Mouse (Mus musculus): ENCODE measurements around the gene Enpp6. TPM values are rescaled to one million over a fixed set of nuclear protein-coding genes. Genes with fewer than 3 reads are reported as not detected.

Gene Enpp6
- total RNA-seq, 2 experiments from 2014 or later = 5.2 to 5.5 TPM

Other genes with a start within 250 kb of the Enpp6 start
- 10 to 100 TPM; 43.6 to 44.5 TPM for gene Irf2, start 247.2 kb upstream of the Enpp6 start, total RNA-seq (2021)

Data from heart, postnatal 14 days (tissue).